Mouse (Mus musculus) brain, adult 2 months (tissue): ENCODE data around the gene Gm28047.
A peak's percentile ranks its signal among the peaks of the same experiment; 100 is the strongest.

Experiments used
- DNase-seq: peaks from one replicate; pipeline ENCODE4 v3.0.0; 2011; ENCODE audit warnings: low read depth, low spot score

Gene Gm28047

DNA sequence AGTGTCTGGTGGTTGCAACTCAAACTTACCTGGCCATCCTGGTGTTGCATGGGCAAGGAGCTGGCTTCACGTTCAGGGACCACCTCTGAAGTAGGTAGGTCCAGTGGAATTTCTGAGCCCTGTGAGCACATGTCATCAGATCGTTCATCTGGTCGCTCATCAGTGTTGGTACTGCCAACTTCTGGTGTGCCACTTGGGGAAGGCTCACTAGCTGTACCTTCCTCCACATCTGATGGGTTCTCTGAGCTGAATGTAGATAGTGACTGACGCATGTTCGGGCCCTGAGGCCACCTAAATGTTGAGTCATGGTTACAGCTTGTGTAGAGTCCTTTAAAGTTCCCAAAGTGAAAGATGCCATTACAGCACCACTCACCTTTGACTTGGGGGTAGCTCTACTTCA, 124.4 kb downstream of the Gm28047 start:
- DNase-seq, result no peak

DNA sequence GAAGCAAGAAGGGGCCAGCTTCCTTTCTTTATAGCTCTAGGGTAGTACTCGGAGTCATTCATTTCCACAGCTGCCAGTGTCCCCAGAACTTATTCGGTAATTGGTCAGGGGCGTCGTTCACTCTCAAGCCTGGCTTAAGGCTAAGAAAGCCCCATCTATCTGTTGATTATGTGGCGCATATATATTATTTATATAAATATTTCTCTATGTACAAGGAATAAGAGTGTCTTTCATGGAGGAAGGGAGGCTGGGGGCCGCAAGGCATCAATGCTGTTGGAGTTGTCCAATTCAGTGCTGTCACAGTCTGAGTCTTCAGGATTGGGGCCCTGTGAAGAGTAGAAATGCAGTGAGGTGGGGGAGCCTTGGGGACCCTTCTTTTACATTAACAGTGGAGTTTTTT, 125.0 kb downstream of the Gm28047 start:
- no peak for DNase-seq

DNA sequence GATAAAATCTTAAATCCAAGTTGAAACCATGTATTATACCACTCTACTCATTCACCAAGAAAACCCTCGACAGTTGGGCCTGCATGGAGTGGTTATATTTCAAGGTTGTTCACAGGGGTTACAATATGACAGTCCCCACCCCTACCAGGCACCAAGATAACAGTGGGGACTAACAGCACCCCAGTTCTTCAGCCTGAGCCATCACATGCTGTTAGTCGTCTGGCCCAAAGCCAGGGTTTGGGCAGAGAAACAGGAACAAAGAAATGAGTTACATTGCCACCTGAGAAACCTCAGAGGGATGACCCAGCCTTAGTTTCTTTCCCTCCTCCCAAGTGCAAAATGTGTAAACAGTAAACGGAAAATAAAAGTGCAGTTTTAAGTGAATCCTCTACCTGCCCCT, 125.5 kb downstream of the Gm28047 start:
- DNase-seq, result peak; percentile 47

DNA sequence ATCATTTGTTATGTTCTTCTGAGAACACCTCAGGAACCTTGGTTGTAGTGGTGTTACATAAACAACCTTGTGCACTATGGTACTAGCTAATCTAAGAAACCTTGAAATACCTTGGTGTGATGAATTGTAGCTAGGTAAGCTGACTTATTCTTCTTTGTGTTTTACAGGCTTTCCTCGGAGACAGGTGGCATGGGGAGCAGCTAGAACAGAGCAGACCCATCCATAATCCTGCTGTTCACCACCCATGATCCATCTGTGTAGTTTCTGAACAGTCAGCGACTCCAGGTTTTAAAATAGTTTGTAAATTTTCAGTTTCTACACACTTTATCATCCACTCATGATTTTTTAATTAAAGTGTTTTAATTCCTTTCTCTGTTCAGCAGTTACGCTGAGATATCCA, 126.5 kb downstream of the Gm28047 start:
- peak; percentile 61 for DNase-seq

DNA sequence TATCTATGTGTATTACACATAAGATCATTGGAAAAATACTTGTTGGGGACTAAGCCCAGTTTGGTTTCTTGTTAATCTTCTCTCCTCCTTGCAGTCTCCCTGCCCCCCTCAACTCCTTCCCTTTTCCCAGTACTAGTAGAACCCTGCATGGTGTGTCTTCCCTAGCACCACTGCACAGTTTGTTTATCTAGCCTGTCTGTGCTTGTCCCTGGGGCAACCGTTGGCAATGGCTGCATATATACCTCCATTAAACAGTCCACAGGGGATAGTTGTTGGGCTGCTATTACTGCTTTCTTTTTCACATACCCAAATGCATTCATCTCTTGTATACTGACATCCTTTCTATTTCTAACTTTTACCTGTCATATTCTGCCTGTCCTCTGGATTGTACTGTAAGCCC, 137.2 kb downstream of the Gm28047 start:
- no peak for DNase-seq

DNA sequence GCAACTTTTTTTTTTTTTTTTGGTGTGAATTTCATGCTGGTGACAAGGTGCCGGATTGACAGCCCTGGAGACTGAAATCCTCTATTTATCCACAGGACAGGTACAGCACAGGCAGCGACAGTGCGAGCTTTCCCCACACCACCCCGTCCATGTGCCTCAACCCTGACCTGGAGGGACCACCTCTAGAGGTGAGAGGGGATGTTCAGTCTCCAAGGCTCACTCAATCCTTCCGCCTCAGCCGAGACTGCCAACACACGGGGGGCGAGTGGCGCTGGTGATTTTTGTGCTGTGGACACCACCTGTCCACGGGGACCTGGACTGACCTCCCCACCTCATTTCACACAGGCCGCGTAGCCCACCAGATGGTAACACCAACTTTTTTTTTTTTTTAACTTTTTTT, 139.0 kb downstream of the Gm28047 start:
- no peak for DNase-seq

DNA sequence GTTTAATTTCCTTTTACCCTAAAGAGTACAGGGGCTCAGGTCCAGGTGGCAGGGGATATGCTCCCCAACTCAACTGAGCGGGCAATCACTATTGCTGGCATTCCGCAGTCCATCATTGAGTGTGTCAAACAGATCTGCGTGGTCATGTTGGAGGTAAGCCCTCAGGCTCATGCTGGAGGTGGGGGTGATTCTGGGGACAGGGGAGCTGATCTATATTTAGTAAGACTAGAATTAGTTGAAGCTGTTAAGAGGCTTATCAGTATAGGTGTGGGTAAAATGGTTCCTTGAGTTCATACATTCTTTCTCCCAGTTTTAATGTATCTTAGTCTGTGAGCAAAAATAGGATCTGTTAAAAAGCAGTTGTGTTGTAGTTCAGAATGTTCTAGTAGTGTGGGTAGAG, 141.7 kb downstream of the Gm28047 start:
- DNase-seq, result no peak

DNA sequence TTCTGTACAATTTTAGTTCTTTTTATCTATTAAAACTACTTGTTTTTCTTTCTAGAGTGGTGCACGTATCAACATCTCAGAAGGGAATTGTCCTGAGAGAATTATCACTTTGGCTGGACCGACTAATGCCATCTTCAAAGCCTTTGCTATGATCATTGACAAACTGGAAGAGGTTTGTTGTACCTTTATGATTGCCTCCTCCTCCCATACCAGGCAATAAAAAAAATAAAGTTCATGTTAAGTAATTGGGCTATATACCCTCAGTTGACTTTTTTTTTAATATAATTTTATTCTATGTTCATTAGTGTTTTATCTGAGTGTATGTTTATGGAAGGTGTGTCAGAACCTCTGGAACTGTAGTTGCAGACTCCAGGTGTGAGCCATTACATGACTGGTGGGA, 150.3 kb downstream of the Gm28047 start:
- DNase-seq, result no peak
